Mouse (Mus musculus) lung, embryonic 16.5 days (tissue): ENCODE data around the gene Npc2. TPM values are rescaled to one million over a fixed set of nuclear protein-coding genes. Genes with fewer than 3 reads are reported as not detected.

Source experiments
- ATAC-seq: fragments of 200-750 bp; cut with Nextera tagmentation; 2 replicates; pipeline ENCODE4 v1.8.0; 2017; ENCODE audit warnings: low read depth, mild to moderate bottlenecking, moderate library complexity
- H3K27ac ChIP-seq: fragments of 300-500 bp; sonication (generic); 2 replicates; pipeline ENCODE4 v1.5.1; 2014; ENCODE audit warnings: mild to moderate bottlenecking, control low read depth, low read length
- H3K27me3 ChIP-seq: fragments of 300-500 bp; sonication (generic); 2 replicates; pipeline ENCODE4 v1.6.1; 2014; ENCODE audit warnings: low read depth, low read length, mixed read lengths; ENCODE audit not compliant: control insufficient read depth, insufficient read depth
- H3K36me3 ChIP-seq: fragments of 300-500 bp; sonication (generic); 2 replicates; pipeline ENCODE4 v1.6.1; 2014; ENCODE audit warnings: low read length; ENCODE audit not compliant: control insufficient read depth, insufficient read depth
- H3K4me1 ChIP-seq: fragments of 300-500 bp; sonication (generic); replicated peaks from 2 replicates; pipeline ENCODE4 v1.6.1; 2014; ENCODE audit warnings: low read length, mixed read lengths; ENCODE audit not compliant: control insufficient read depth, insufficient read depth
- H3K4me2 ChIP-seq: fragments of 300-500 bp; sonication (generic); 2 replicates; pipeline ENCODE4 v1.6.1; 2014; ENCODE audit warnings: low read depth, low read length, control low read depth
- H3K4me3 ChIP-seq: fragments of 300-500 bp; sonication (generic); 2 replicates; pipeline ENCODE4 v1.5.1; 2014; ENCODE audit warnings: mild to moderate bottlenecking, low read length, control low read depth
- H3K9ac ChIP-seq: fragments of 300-500 bp; sonication (generic); 2 replicates; pipeline ENCODE4 v1.6.1; 2014; ENCODE audit warnings: low read length, control low read depth
- H3K9me3 ChIP-seq: fragments of 300-500 bp; sonication (generic); 2 replicates; pipeline ENCODE4 v1.6.1; 2016; ENCODE audit warnings: low read length; ENCODE audit not compliant: control insufficient read depth
- WGBS: fragments of 180-500 bp; shearing (Covaris S2); extraction: QIAGEN DNeasy Blood & Tissue Kit; methylation state at CpG from one replicate; pipeline ENCODE4 v1.1.7; 2014; 5-methylcytosine and 5-hydroxymethylcytosine counted together
- polyA plus RNA-seq: library from polyadenylated mRNA; unstranded; fragments of >200 nt; fragmentation: Nextera tagmentation; extraction: Ambion mirVana; gene quantifications from 2 replicates; pipeline ENCODE4 v1.2.1, GENCODE M21; 2015

Npc2 gene
- polyA plus RNA-seq, 1 experiment from 2014 or later, result 185 TPM

GRCm38 (mm10) chr12:84752131-84752977 is 20.6 kb downstream of the Npc2 start:
- H3K9me3 ChIP-seq, result no peaks in the 10 kb centered on the region
- WGBS, result 34% methylated on average over 14 of the region's 14 CpGs
- no peak overlapping the region for H3K4me2 ChIP-seq
- no peak overlapping the region for H3K27ac ChIP-seq
- H3K4me1 ChIP-seq, result no peaks in the 10 kb centered on the region
- H3K36me3 ChIP-seq, result peaks cover 19% of the 10 kb centered on the region
- no peak overlapping the region for H3K9ac ChIP-seq
- ATAC-seq, result no peak
- H3K27me3 ChIP-seq, result no peaks in the 10 kb centered on the region
- no peak overlapping the region for H3K4me3 ChIP-seq

GRCm38 (mm10) chr12:84750661-84751060 is 22.3 kb downstream of the Npc2 start:
- no peak for ATAC-seq

GRCm38 (mm10) chr12:84748134-84748533 is 24.8 kb downstream of the Npc2 start:
- H3K27ac ChIP-seq, result no peak overlapping the region
- no peaks in the 10 kb centered on the region for H3K4me1 ChIP-seq
- no peak overlapping the region for H3K4me2 ChIP-seq
- H3K4me3 ChIP-seq, result no peak overlapping the region
- no peaks in the 10 kb centered on the region; the same call in 1 of the 2 replicates for H3K27me3 ChIP-seq
- H3K36me3 ChIP-seq, result no peaks in the 10 kb centered on the region
- no peak overlapping the region for H3K9ac ChIP-seq
- WGBS, result 55% methylated on average over 3 of the region's 3 CpGs
- no peak for ATAC-seq
- no peaks in the 10 kb centered on the region for H3K9me3 ChIP-seq

More at GRCm38 (mm10) chr12:84750661-84751060, 22.3 kb downstream of the Npc2 start:
- Histone ChIP-seq H3K9me3 (no peaks in the 10 kb centered on the region), H3K27me3 (no peaks in the 10 kb centered on the region; the same call in 1 of the 2 replicates), H3K4me1 (no peaks in the 10 kb centered on the region), H3K9ac (no peak overlapping the region), H3K27ac (no peak overlapping the region), H3K36me3 (peaks cover 4% of the 10 kb centered on the region; the same call in 1 of the 2 replicates), H3K4me2 (no peak overlapping the region), H3K4me3 (no peak overlapping the region)
- 43% methylated on average over 14 of the region's 14 CpGs for WGBS

GRCm38 (mm10) chr12:84745700-84746099 is 27.3 kb downstream of the Npc2 start:
- Histone ChIP-seq H3K36me3 (no peaks in the 10 kb centered on the region), H3K27me3 (no peaks in the 10 kb centered on the region; the same call in 1 of the 2 replicates), H3K27ac (no peak overlapping the region), H3K9me3 (no peaks in the 10 kb centered on the region), H3K4me1 (no peaks in the 10 kb centered on the region), H3K4me3 (no peak overlapping the region), H3K9ac (no peak overlapping the region), H3K4me2 (no peak overlapping the region)
- WGBS, result 51% methylated on average over 4 of the region's 4 CpGs
- ATAC-seq, result no peak

GRCm38 (mm10) chr12:84743496-84743895 is 29.5 kb downstream of the Npc2 start:
- Histone ChIP-seq H3K27me3 (no peaks in the 10 kb centered on the region; the same call in 1 of the 2 replicates), H3K9me3 (no peaks in the 10 kb centered on the region), H3K36me3 (no peaks in the 10 kb centered on the region), H3K27ac (no peak overlapping the region), H3K4me3 (no peak overlapping the region), H3K9ac (no peak overlapping the region), H3K4me2 (no peak overlapping the region), H3K4me1 (no peaks in the 10 kb centered on the region)
- WGBS, result 79% methylated on average over 10 of the region's 10 CpGs
- no peak for ATAC-seq

DNA sequence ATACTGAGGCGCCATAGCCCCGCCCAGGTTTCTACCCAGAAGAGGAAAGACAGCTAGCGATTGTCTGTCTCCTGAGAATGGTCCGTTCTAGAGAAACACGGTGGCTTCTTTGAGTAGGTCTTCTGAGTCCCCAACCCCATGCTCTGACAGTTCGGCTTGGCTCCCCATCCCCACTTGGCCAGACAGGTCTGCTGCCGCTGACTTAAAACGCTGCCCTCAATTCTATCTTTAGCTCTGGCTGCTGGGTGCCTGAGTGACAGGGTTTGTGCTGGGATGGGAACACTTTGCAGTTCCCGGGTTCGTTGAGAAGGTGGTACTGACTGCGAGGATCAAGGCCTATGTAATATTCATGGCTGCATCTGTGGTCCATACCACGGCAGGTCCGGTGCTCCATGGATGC is 39.6 kb downstream of the Npc2 start:
- Histone ChIP-seq H3K9me3 (no peaks in the 10 kb centered on the region), H3K4me3 (no peak overlapping the region), H3K4me1 (no peaks in the 10 kb centered on the region), H3K27ac (no peak overlapping the region), H3K27me3 (no peaks in the 10 kb centered on the region), H3K9ac (no peak overlapping the region), H3K4me2 (no peak overlapping the region), H3K36me3 (no peaks in the 10 kb centered on the region)
- 69% methylated on average over 13 of the region's 13 CpGs for WGBS
- ATAC-seq, result no peak

DNA sequence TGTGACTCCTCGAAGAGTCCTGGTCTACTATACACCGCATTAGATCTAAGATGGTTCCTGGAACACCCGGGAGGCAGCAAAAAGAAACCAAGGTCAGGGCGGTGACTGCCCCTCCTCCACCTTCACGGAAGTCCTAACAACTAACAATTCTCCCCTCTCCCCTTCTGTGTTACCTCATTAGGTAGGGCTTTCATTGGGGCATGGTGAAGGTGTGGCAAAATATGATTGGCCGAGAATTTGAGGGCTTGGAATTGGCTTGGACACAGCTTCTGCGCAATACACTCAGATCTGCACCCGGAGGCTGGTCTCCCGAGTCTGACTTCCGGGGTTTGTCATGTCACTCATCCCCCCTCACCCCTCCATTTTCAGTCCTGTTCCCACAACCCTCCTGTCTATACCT is 44.5 kb downstream of the Npc2 start:
- no peaks in the 10 kb centered on the region for H3K9me3 ChIP-seq
- no peaks in the 10 kb centered on the region for H3K27me3 ChIP-seq
- WGBS, result 91% methylated on average over 10 of the region's 10 CpGs
- ATAC-seq, result no peak
- H3K27ac ChIP-seq, result no peak overlapping the region
- H3K4me1 ChIP-seq, result no peaks in the 10 kb centered on the region
- no peaks in the 10 kb centered on the region for H3K36me3 ChIP-seq
- H3K4me3 ChIP-seq, result no peak overlapping the region
- no peak overlapping the region for H3K9ac ChIP-seq
- H3K4me2 ChIP-seq, result no peak overlapping the region

DNA sequence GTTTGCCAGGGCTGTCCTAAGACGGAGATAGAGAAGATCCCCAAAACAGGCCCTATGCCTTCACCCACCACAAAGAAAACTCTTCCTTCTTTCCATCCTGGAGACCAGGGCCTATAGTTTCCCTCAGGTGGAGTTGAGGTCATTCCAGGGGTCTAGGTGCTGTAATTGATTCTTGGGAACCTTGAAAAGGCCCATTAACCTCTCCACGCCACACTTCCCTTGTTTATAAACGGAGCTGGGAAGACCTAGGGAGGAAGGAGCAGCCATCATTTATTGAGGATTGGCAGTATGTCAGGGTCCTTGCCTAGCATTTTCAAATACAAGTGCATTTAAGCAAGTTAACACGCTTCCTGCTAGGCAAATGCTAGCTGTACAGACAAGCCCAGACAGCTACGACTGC is 45.5 kb downstream of the Npc2 start:
- Histone ChIP-seq H3K36me3 (no peaks in the 10 kb centered on the region), H3K4me3 (no peak overlapping the region), H3K27me3 (no peaks in the 10 kb centered on the region), H3K9me3 (no peaks in the 10 kb centered on the region), H3K27ac (no peak overlapping the region), H3K4me2 (no peak overlapping the region), H3K9ac (no peak overlapping the region), H3K4me1 (no peaks in the 10 kb centered on the region)
- 41% methylated on average over 5 of the region's 5 CpGs for WGBS
- ATAC-seq, result no peak

DNA sequence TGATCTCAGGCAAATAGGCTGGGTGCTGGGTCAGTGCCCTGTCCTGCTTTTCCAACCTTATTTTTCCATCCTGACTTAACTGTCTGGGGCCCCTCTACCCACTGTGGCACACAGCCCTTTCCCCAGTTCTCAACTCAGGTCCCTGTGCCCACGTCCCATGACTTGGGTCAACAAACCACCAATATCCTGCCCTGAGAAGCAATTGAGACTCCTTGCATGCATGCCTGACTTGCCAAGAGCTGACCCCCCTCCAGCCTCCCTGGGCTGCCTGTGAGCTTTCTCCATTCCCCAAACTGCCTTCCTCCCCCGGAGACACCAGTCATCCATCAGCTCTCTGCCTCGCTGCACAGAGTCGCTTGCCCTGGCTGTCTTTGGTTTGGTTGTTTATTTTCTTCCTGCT is 46.0 kb downstream of the Npc2 start:
- H3K4me3 ChIP-seq, result no peak overlapping the region
- no peak overlapping the region for H3K27ac ChIP-seq
- no peak overlapping the region for H3K4me2 ChIP-seq
- no peaks in the 10 kb centered on the region for H3K4me1 ChIP-seq
- WGBS, result 20% methylated on average over 4 of the region's 4 CpGs
- ATAC-seq, result no peak
- H3K27me3 ChIP-seq, result no peaks in the 10 kb centered on the region
- H3K9ac ChIP-seq, result no peak overlapping the region
- H3K9me3 ChIP-seq, result no peaks in the 10 kb centered on the region
- no peaks in the 10 kb centered on the region for H3K36me3 ChIP-seq
